Mouse (Mus musculus) lung, adult 2 months (tissue): Measurements from ENCODE around the gene Mpg.

Experiments used
- CTCF ChIP-seq: fragments of 200-500 bp; IDR thresholded peaks from 2 replicates; pipeline ENCODE4 v1.5.1; 2011; ENCODE audit warnings: mild to moderate bottlenecking, low read length, control low read depth; ENCODE audit not compliant: insufficient read depth
- POLR2A ChIP-seq: fragments of 200-500 bp; IDR thresholded peaks from 2 replicates; pipeline ENCODE4 v1.6.1; 2011; ENCODE audit warnings: low read depth, mild to moderate bottlenecking, control low read depth, low read length, borderline replicate concordance; ENCODE audit errors: extremely low read depth

DNA sequence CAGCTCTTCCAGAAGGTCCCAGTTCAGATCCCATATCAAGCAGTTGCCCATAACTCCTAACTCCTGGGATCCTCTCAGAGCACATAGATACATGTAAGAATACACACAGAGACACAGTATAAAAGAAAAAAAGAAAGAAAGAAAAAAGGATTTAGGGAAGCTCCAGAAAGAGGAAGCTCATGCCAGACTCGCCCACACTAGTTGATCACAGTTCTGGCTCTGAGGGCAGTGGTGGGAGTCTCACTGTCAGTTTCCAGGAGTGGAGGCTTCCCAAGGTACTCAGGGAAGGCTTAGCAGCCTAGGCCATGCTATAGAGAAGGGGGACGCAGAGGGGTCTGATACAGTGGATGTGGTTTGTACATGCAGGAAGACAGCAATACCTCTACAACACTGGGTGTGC lies 4.8 kb downstream of the Mpg start:
- TF ChIP-seq CTCF: no peak
- no peak for TF ChIP-seq POLR2A
